Mouse (Mus musculus) spleen, postnatal 36 days (tissue): ENCODE results near the gene Znrf4.
A peak's percentile ranks its signal among the peaks of the same experiment; 100 is the strongest.

Experiments
- DNase-seq, 2 experiments: peaks; one replicate each; pipeline ENCODE4 v3.0.0; 2022; ENCODE audit warnings: low spot score in 2 of 2, mixed read lengths in 1 of 2

Gene Znrf4

DNA sequence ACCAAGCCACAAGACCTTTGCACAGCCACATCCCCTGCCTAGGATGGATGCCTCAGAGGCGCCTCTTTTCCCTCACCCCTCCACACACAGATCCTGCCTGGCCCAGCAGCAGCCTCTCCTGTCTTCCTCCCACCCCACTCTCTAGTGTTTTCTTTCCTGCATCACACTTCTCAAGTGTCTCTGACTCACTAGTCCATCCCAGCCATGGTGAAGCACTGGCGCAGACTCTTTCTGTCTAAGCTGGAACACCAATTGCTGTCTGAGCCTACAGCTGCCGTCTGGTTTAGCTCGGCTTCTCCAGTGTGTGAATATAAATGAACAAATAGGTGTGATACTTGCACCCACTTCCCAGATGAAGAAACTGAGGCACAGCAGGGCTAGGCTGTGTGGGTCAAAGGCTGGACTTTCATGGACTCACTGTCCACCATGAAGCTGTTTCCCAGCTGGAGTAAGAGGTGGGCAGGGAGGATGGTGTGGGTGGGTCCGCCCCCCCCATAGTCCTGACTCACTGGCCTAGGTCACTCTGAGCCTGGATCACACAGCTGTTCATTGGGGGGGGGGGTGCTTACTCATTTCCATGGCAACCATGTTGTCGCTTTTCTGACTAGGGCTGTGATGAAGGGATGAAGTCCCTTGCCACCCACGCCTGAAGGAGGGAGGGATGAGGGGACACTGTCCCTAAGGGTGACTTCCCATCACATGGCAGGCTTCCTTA is 21.6 kb downstream of the Znrf4 start:
- no peak for DNase-seq

DNA sequence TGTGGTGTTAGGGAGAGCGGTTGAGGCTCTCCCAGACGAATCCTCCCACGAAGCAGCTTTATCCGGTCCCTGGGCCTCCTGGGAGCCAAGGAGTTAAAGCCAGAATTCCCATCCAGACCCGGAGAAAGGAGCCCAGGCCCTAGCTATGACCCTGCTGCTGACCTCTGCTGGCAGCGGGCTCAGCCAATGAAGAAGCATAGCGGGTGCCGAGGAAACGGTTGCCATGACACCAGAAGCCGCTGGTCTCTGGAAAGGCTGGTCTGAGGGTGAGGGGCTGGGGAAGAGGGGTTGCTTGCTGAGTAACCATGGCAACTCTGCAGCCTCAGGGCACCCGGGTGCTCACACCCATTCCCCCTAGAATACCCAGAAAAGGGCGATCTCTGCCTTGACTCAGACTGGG is 24.2 kb downstream of the Znrf4 start:
- no peak for DNase-seq

DNA sequence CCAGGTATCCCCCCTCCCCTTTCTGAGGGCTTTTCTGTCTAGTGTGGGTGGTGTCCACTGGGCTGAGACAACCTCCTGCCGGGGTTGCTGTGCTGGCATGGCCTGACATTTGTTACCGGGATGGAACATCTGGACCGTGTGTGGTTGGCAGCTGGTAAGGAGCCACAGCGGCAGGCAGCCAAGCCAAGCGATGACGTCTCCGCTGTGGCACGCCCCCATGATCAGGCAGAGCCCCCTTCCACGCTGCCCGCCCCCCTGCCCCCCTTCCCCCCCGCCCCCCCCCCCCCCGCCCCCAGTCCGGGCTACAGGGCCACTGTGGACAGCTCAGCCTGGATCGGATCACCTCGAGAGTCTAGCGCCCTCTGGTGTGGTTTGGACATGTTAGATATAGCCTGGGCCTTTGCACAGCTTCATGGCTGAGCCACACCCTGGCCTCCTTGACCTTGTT is 24.8 kb downstream of the Znrf4 start:
- peak in 1 of 2 experiments; percentile 22 for DNase-seq

DNA sequence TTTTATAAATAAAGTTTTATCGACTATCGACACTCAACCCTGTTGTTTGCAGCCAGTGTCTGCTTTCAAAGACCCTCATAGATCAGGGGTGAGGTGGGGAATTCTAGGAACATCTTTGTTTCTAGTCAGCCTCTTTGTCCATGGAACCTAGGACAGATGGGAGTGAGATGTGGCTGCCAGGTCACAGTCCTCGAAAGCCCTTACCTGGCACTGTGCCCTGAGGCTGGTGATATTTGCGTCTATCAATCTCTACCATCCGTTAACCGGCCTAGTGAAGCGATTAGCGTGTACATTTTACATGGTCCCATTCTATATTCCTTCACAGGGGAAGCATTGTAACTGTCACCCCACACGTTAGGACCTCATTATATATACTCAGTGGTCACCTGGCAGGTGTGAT is 26.3 kb downstream of the Znrf4 start:
- DNase-seq: no peak

DNA sequence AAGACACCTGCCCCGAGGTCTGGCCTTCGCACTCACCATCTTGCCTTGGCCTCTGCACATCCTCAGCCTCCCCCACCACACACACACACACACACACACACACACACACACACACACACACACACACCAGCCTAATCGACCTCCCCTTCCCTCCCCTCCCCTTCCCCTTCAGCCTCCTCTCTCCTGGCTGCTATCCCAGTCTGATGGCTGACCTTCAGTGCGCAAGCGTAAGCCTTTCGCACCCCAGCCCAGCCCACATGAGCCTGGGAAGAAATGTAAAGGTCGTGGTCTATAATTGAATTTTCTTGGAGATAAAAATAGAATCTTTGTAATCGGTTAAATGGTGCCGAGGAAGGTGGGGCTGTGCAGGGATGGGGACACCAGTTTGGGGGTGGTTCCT is 27.1 kb downstream of the Znrf4 start:
- no peak for DNase-seq

DNA sequence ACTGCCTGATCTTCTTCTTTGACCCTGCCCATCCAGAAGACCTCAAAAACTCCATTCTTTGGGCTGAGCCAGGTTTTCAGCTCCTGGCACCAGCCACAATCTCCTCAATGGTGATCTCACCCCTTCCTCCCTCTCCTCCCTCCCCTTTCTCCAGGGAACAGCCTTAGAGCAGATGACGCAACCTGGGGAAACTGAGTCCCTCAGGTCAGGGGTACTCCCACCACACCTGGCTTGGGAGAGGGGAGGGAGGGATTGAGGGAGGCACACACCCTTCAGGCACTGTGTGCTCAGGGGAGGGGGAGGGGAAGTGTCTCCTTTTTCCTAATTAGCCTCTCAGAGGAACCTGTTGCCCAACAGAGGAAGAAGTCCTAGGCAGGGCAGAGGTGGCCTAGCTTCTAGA is 29.6 kb downstream of the Znrf4 start:
- DNase-seq: no peak

DNA sequence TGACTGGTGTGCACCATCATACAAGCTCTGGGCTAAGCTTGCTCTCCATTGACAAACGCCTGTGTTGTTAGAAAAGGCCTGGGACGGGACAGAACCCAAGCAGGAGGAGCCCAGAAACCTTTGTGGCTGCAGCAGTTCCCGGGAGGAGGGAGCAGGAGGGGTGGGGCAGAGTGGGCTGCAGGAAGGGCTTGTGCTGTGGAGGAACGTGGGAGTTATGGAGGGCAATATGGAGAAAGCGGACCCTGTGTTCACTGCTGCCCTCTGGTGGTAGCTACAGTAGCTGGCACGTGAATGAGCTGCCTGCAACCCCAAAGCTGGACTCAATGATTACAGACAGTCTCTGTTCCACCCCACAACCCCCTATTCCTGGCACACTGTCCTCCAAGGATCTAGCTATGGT is 32.9 kb downstream of the Znrf4 start:
- DNase-seq: peak; percentile 51 to 62

DNA sequence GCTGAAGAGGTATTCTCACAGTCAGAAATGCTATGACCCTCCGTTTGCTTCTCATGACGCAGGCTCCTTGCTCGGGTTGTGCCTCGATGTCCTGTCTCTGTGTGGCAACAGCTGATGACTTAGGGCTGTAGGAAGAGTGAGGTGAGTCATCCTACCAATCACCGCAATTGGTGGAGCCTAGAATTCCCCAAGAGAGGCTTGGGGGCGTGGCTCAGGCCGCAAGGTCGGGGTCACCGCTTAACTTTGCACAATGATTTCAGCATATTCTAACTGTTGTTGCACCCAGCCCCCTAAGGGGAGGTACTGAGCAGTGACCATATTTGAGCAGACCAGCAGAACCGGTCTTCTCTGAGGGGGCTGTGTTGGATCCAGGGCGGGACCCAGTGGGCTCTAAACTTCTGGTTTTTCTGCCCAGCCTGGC is 34.0 kb downstream of the Znrf4 start:
- DNase-seq: no peak

DNA sequence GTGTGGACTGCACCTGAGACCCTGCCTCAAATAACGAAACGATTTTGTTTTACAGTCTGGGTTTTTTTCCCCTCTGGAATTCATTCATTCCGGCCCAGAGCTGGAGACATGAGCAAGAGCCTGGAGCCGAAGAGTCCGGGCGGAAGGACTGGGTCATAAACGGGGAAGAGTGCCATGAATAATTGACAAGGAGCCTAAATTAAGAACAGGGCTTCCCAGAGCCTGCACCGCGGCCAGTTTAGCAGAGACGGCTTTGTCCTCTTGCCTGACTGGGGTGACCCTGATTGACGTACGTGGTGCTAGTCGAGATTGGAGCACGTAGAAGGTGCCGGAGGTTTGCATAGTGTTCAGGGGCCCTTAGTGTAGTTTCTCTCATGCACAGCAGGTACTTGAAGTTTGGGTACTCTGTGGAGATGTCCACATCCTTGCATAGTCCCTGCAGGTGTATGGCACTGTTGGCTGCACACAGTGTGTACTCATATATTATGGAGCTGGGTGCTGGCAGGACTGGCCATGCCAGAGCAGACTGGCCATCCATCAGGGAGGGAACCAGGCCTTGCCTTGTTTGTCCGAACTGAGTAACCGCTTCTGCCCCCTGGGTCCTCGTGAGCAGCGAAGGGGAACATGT is 34.9 kb downstream of the Znrf4 start:
- no peak for DNase-seq

DNA sequence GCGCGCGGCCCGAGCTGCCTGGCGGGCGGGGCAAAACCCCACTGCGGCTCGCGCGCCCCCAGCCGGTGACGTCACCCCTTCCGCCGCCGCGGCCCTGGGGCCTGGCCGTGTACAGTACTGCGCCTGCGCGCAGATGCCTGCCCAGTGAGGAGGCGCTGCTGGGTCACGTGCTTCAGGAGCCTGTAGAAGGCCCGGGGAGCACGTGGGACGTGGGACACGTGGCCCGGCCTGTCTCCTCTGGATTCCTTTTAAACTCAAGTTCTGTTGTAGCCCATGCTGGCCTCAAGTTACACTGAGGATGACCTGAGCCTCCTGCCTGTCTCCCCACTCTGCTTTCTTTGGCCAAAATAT is 35.9 kb downstream of the Znrf4 start, which contains the start of gene Ptprs:
TSS of gene Ptprs (minus strand) at position 82 of the 351 bp plus-strand sequence.
- DNase-seq: peak; percentile 84 to 87

DNA sequence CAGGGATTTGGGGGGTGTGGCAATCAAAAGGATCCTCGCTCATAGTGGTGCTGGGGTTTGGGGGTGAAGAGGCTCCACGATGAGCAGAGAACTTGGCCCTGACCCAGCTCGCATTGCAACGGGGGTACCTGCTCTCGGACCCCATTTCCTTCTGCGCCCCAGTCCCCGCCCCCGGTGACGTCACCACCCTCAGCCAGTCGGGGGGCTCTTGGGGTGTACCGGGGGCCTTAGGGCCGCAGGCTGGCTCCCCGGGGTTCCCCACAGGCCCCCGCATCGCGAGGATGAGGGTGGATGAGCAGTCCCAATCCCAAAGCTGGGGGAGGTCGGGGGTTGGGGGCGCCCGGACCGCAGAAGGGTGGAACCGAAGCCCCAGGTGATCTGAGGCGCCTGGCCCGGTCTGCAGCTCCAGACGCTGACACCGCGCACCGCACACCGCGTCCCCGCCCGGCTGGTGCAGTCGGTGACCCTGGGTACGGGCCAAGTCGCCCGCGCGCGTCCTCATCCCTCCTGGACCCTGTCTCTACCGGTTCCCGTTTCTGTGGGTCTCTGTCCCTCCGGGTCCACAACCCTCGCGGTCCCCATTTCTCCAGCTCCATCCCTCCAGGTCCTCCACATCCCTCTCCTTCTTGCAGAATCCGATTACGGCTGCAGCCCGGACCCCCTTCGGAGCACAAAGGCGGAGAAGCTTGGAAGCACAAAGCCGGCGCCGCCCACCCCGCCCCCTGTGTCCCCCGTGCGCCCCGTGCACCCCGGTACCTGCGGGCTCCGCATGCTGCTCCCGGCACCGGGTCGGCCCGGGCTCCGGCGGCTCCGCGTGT is 36.4 kb downstream of the Znrf4 start:
- DNase-seq: peak in 1 of 2 experiments; percentile 23

DNA sequence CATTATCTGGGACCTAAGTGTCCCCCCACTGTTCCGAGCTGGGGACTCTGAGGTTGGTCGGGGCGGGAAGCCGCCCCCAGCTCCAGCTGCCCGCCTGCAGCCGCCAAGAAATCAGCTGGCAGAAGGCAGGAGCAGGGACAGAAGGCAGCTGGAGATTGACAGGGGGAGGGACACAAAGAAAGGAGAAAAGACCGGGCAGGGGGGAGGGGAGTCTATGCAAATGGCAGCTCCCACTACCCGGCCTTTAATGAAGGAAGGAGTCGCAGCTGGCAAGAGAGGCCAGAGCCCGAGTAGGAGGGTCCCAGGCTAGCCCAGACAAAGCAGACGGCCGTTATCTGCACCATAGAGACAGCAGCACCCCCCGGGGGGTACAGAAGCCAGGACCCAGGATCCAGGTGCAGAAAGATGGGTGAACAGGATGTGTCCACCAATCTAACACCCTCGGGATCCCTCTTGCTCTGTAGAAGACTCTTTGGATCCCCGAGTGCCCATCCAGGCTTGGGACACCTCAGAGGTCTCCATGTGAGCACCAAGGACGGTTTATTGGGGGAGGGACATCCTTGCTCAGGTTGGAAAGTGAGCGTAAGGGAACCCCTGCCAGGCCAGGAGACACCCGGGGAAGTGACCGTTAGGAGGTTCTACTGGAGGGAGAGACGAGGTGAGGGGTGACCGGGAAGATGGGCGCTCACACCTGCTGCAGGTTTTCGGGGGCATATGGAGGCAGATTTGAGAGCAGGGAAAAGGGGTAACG is 37.2 kb downstream of the Znrf4 start:
- no peak for DNase-seq

DNA sequence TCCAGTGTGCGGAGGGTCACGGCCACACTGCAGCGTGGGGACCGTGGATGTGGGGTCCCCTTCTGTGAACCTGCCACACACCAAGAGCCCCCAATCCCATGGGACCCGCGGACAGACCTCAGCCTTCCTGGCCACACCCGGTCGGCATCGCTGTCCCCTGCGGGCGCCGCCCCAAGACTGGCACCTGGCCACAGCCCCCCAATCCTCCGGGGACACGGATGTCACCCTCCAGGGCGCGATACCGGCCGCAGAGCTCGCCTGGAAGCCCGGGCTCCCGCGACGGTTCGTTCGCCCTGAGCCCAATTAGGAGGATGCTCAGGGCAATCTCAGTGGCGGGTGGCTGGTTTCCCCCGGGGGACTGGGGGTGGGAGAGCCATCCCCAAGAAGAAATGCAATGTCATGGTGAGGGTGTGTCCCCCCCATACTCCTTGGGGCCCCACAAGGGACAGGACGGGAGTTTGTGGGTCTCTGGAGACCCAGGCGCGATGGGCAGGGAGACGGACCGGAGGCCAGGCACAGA is 37.9 kb downstream of the Znrf4 start:
- peak in 1 of 2 experiments; percentile 12 for DNase-seq

DNA sequence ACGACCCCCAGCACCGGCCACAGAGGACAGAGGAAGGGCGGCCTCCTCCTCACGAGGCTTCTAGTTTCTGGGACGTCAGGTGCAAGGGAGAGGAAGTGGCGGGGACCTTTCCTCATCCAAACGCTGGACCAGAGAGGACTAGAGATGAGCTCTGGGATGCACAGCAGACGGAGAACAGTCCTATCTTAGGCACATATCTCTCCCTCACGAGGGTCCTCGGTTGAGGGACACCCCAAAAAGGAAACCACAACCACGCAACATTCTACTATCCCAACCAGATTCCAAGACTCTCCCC is 38.7 kb downstream of the Znrf4 start:
- DNase-seq: no peak

DNA sequence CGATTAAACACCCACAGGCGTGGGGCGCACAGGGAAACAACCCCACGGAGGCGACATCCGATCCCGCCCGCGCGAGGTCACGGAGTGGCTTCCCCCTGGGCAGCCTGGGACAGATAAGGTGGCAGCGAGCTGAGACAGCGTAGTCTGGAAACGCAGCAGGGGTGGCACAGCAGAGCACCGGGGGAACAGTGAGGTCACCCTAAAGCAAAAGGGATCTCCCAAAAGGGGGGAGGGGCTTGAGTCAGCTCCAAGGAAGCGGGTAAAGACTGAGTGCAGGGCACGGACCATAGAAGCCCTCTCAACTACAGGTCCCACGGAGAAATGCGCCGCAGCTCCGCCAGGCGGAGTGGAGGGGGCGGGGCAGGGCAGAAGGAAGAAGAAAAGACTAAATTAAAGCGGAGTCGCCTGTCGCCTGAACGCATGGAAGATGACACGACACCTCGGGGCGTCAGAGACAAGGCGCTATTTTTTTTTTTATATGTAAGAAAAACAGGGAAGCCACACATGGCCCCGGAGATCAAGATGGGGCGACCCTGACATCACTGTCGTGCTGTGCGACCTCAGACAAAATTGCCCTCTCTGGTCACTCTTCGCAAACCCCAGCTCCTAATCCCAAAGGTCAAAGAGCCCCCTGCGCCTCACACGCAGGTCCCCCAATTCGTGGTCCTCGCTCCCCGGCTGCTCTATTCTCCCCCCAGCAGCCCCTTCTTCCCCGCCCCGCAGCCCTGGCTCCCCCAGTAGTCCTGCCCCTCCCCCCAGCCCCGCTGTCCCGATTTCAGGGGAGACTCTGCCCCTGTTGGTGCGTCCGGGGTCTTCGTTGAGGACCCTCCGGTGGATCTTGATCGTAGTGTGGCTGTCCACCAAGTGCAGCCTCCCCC is 39.3 kb downstream of the Znrf4 start:
- DNase-seq: peak; percentile 48 to 49

DNA sequence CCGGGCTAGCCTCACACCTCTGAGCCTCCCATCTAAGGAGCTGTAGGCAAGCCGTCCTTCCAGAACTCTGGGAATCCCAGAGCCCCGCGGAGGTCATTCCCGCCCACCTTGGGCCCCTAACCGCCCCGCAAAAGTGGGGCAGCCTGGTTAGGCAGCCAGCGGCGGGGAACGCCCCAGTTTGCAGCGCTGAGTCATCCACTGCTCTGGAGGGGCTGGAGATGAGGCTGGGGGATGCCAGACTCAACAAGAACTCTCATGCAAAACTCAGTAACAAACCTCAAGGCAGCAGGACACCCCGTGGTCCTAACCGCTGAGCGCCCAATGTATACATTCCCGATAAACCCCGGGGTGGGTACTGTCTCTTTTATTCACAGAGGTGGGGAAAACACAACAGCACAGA is 40.1 kb downstream of the Znrf4 start:
- DNase-seq: no peak

DNA sequence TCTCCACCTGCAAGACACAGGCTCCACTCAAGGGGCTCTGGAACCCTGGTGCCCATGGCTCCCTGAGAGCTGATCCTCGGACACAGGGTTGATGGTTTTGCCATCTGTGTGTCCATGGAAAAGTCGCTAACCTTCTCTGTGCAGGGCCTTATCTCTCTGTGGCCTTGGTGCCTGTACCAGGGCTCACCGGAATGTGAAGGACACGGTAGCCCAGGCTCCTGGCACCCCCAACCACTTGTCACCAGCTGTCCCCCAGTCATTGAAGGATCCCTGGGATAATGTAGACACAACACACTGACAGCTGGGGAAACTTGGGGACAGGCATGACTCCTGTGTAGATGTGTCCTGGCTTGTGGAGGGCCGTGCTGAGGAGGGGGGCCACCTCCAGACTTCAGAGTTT is 41.1 kb downstream of the Znrf4 start:
- no peak for DNase-seq

DNA sequence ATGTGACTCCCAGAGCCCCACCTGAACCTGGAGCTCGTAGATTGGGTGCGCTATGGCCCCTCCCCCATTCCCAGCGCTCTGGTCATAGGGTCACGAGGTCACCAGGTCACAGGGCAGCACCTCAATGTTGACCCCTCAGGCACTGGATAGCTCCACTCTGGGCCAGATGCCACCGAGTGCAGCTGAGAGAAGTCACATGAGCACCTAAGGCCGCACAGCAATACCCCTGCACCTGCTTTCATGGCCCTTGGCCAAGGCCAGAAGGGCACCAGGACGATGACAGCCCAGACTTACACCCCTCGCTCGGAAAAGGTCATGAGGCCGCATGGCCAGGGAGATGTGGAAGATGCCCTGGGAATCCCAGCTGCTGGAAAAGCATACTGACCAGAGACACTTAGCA is 41.7 kb downstream of the Znrf4 start:
- DNase-seq: no peak

DNA sequence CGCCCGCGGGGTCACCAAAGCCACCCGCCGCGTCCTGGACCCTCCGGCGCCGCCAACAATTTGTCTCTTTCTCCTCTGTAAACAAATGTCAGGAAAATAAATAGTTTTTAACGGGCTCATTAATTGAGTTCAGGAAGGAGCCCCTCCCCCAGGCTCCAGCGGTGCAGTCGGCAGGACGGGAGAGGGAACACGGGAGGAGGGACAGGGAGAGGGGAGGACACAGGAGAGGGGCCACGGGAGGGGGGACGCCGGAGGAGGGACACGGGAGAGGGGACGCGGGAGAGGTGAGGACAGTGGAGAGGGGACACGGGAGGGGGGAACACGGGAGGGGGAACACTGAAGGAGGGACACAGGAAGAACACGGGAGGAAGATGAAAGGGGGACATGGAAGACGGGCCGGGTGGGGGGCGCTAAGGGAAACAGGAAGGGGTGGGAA is 42.2 kb downstream of the Znrf4 start:
- no peak for DNase-seq

DNA sequence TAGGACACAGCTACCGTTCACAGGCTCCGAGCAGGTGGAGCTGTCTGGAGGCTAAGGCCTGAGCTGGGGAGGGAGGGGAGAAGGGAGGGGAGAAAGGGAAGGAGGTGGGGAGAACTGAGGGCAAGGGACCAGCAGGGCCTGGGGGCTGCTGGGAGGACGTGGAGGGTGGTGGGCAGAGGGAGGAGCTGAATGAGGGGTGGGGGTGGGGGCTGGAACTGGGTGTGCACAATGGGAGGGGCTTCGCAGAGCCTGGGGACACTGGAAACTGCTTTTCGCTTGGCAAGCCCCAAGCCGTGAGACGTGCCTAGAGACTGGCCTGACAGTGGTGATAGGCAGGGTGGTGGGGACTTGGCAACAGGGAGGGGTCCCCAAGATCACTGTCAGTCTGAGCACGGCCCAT is 43.0 kb downstream of the Znrf4 start:
- DNase-seq: no peak

DNA sequence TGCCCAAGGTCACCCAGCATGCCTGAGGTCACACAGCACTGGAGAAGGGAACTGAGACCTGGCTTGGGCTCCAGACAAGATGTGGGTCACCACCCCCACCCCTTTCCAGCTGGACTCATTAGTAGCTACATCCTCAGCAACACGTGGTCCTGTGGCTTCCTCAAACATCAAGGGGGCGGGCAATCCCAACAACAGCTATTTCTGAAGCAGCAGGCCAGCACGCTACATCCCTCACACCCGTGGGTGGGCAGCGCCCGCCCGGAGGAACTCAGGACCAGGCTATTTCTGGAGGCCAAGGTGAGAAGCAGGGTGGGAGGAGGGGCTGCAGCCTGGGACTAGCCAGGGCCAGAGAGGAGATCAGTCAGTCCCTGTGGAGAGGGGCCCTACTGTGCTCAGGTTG is 43.4 kb downstream of the Znrf4 start:
- peak in 1 of 2 experiments; percentile 27 for DNase-seq
